Mouse (Mus musculus) heart, adult 2 months (tissue): ENCODE measurements around the gene Elac2. TPM values are rescaled to one million over a fixed set of nuclear protein-coding genes. Genes with fewer than 3 reads are reported as not detected.
A peak's percentile ranks its signal among the peaks of the same experiment; 100 is the strongest.

ENCODE experiments used
- DNase-seq, 2 experiments: peaks; one replicate each; pipeline ENCODE4 v3.0.0; 2021
- H3K27ac ChIP-seq: fragments of 200-600 bp; 2 replicates; pipeline ENCODE4 v1.8.1; 2022
- H3K27me3 ChIP-seq: fragments of 200-500 bp; 2 replicates; pipeline ENCODE4 v1.6.1; 2012; ENCODE audit warnings: mild to moderate bottlenecking, low read length, inconsistent platforms, mixed read lengths; ENCODE audit not compliant: control insufficient read depth, insufficient read depth
- H3K36me3 ChIP-seq: fragments of 200-500 bp; 2 replicates; pipeline ENCODE4 v1.6.1; 2012; ENCODE audit warnings: low read length, inconsistent platforms; ENCODE audit not compliant: control insufficient read depth, insufficient read depth
- H3K4me1 ChIP-seq: fragments of 200-500 bp; 2 replicates; pipeline ENCODE4 v1.6.1; 2011; ENCODE audit warnings: low read length; ENCODE audit not compliant: control insufficient read depth, insufficient read depth
- H3K4me3 ChIP-seq: fragments of 200-600 bp; 2 replicates; pipeline ENCODE4 v1.8.1; 2022
- H3K79me2 ChIP-seq: fragments of 200-500 bp; replicated peaks from 2 replicates; pipeline ENCODE4 v1.6.1; 2012; ENCODE audit warnings: mild to moderate bottlenecking, inconsistent platforms, low read length, moderate library complexity, mixed read lengths; ENCODE audit not compliant: control insufficient read depth, insufficient read depth
- H3K9ac ChIP-seq: fragments of 200-500 bp; 2 replicates; pipeline ENCODE4 v1.6.1; 2012; ENCODE audit warnings: low read depth, mild to moderate bottlenecking, control low read depth, inconsistent platforms, low read length, mixed read lengths
- CTCF ChIP-seq: fragments of 200-600 bp; IDR thresholded peaks from 2 replicates; pipeline ENCODE4 v1.8.1; 2022; ENCODE audit warnings: antibody characterized with exemption, mild to moderate bottlenecking, moderate library complexity
- EP300 ChIP-seq: fragments of 200-500 bp; IDR thresholded peaks from 2 replicates; pipeline ENCODE4 v1.6.1; 2011; ENCODE audit warnings: low read depth, low read length, control low read depth; ENCODE audit not compliant: insufficient read depth
- POLR2A ChIP-seq: fragments of 200-500 bp; IDR thresholded peaks from 2 replicates; pipeline ENCODE4 v1.6.1; 2011; ENCODE audit warnings: mild to moderate bottlenecking, low read depth, low read length, control low read depth; ENCODE audit not compliant: insufficient read depth
- WGBS: fragments of 180-500 bp; shearing (Covaris S2); methylation state at CpG from one replicate; pipeline ENCODE4 v1.1.7; 2018; 5-methylcytosine and 5-hydroxymethylcytosine counted together
- intact Hi-C: fragments of 180-260 bp; cut with DNase I; formaldehyde crosslinking; loops from one replicate; pipeline ENCODE4 v1.15.1; 2025
- polyA plus RNA-seq: library from polyadenylated mRNA; depleted of rRNA; stranded (reverse); fragments of >200 nt; gene quantifications from 2 replicates; pipeline ENCODE4 v1.2.3, GENCODE M21; 2012
- total RNA-seq, 2 experiments: library from RNA; stranded (reverse); gene quantifications; 2 replicates each; pipeline ENCODE4 v1.2.3; 2021

The Elac2 gene
- total and polyA plus RNA-seq, 3 experiments, result 16.9 to 20.2 (median 17.2) TPM

GRCm38 (mm10) chr11:64949782-64950181 is 29.1 kb upstream of the Elac2 start:
- no peaks in the 10 kb centered on the region for H3K27me3 ChIP-seq
- no peaks in the 10 kb centered on the region for H3K4me1 ChIP-seq
- H3K36me3 ChIP-seq, result no peaks in the 10 kb centered on the region
- no peaks in the 10 kb centered on the region for H3K79me2 ChIP-seq
- H3K4me3 ChIP-seq, result no peak overlapping the region
- 85% methylated on average over 3 of the region's 3 CpGs for WGBS
- DNase-seq, result no peak
- H3K27ac ChIP-seq, result no peak overlapping the region
- TF ChIP-seq EP300 (no peak), CTCF (no peak), POLR2A (no peak)
- H3K9ac ChIP-seq, result no peak overlapping the region
- intact Hi-C loops, result no loop called here

DNA sequence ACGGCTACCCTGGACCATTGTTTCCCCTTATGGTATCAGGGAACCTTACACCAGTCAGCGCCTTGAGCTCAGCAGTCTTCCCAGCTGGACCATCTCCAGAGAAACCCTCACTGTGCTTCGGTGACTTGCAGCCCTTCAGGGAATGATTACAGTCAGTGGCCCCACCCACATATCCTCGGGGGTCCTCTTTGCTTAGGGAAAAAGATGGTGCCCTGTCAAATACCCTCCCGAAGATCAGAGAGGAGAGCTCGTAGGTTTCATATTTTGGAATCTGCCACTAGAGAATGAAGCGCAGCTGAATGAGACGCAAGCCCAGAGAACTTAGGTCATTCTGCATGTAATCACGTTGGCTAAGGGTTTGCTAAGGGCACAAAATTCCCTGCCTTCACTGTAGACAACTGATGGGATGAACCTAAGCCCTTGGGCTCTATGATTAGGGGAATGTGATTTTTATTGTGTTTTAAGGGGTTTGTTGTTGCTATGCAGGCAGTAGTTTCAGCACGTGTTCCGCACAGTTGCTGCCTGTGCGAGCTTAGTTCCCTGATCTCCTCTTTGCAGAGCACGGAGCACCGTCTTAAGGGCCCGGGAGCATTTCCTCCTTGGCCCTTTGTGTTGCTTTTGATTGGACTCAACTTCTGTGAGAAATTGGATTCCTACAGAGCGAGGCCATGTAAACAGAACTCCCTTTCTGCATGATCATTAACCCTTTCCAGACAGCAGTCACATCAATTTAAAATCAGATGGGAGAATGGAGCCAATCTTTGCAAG is 21.7 kb upstream of the Elac2 start:
- Histone ChIP-seq H3K4me3 (no peak overlapping the region), H3K4me1 (no peaks in the 10 kb centered on the region), H3K36me3 (no peaks in the 10 kb centered on the region), H3K9ac (no peak overlapping the region), H3K27ac (no peak overlapping the region), H3K27me3 (no peaks in the 10 kb centered on the region), H3K79me2 (no peaks in the 10 kb centered on the region)
- no peak for DNase-seq
- TF ChIP-seq POLR2A, result no peak
- WGBS, result 5% methylated on average over 16 of the region's 16 CpGs
- intact Hi-C loops, result no loop called here

DNA sequence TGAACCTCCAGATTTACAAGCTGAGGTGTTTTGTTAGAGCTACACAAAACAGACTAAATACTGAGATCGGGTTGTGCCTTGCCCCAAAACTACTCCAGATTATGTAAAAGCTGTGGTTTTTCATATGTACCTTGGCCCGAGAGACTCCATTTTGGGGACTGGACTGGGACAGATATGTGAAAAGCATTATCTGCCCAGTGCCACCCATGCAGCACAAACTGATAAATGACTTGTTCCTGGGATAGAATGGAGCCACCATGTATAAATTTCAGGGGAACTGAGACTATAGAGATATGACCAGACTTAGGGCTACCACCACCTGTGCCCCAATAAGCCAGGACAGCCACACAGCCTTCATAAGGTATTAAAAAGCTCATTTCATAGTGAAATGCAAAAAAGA is 16.2 kb upstream of the Elac2 start:
- no peak for DNase-seq
- Histone ChIP-seq H3K4me3 (no peak overlapping the region), H3K9ac (no peak overlapping the region), H3K4me1 (no peaks in the 10 kb centered on the region), H3K27me3 (no peaks in the 10 kb centered on the region), H3K79me2 (no peaks in the 10 kb centered on the region), H3K27ac (no peak overlapping the region), H3K36me3 (no peaks in the 10 kb centered on the region)
- TF ChIP-seq POLR2A, result no peak
- no peak for TF ChIP-seq CTCF
- TF ChIP-seq EP300, result no peak
- 83% methylated on average over 2 of the region's 2 CpGs for WGBS
- intact Hi-C loops, result no loop called here

GRCm38 (mm10) chr11:64968507-64968906 is 10.3 kb upstream of the Elac2 start:
- Histone ChIP-seq H3K9ac (no peak overlapping the region), H3K4me3 (no peak overlapping the region), H3K4me1 (no peaks in the 10 kb centered on the region), H3K79me2 (no peaks in the 10 kb centered on the region), H3K27ac (no peak overlapping the region), H3K36me3 (no peaks in the 10 kb centered on the region), H3K27me3 (no peaks in the 10 kb centered on the region)
- peak; percentile 48 to 61 for DNase-seq
- WGBS, result 6% methylated on average over 3 of the region's 3 CpGs
- TF ChIP-seq CTCF (peak; percentile 80), EP300 (0 out of 2 replicates have a peak, but pooled peaks have one; percentile 53), POLR2A (no peak)
- intact Hi-C loops, result loop anchor here (5.0 kb wide), 1 partner anchor 1756 kb away; no protein-coding TSS in a partner anchor

- Histone ChIP-seq H3K9ac (no peak overlapping the region), H3K27me3 (no peaks in the 10 kb centered on the region; the same call in 1 of the 2 replicates), H3K4me1 (no peaks in the 10 kb centered on the region), H3K27ac (no peak overlapping the region), H3K36me3 (no peaks in the 10 kb centered on the region), H3K4me3 (no peak overlapping the region), H3K79me2 (no peaks in the 10 kb centered on the region)
- 48% methylated on average over 4 of the region's 4 CpGs for WGBS
- intact Hi-C loops, result loop anchor here (5.0 kb wide), 1 partner anchor 1757 kb away; no protein-coding TSS in a partner anchor
- TF ChIP-seq EP300 (no peak), CTCF (no peak), POLR2A (no peak)
- no peak for DNase-seq
Observed at GRCm38 (mm10) chr11:64968939-64969342, 9.9 kb upstream of the Elac2 start.

DNA sequence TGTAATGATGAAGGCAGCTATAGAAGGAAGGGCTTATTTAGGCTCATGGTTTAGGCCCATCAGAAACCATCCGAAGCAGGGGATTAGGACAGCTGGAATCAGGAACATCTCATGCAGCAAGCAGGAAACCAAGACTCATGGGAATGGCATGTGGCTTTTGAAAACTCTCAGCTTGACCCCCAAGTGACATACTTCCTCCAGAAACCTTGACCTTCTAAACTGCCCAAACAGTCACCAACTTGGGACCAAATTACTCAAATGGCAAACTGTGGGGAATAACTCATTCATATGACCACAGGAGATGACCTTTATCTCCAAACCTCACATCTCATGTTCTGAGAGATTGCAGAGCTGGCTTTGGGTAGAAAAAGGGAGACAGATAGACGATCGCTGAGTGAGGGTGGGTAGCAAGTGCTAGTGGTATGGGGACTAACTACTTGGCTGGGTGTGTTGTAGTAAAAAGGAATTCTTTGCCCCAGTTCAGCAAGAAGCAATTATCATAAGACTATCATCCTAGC is 7.3 kb upstream of the Elac2 start:
- no peaks in the 10 kb centered on the region for H3K36me3 ChIP-seq
- H3K79me2 ChIP-seq, result no peaks in the 10 kb centered on the region
- TF ChIP-seq POLR2A (no peak), CTCF (no peak), EP300 (no peak)
- 56% methylated on average over 3 of the region's 3 CpGs for WGBS
- H3K4me1 ChIP-seq, result no peaks in the 10 kb centered on the region
- no peak overlapping the region for H3K9ac ChIP-seq
- intact Hi-C loops, result no loop called here
- no peak for DNase-seq
- H3K4me3 ChIP-seq, result no peak overlapping the region
- no peaks in the 10 kb centered on the region; the same call in 1 of the 2 replicates for H3K27me3 ChIP-seq
- no peak overlapping the region for H3K27ac ChIP-seq
